Mouse (Mus musculus) thymus, adult 2 months (tissue): Measurements from ENCODE around the gene Gclc. TPM values are rescaled to one million over a fixed set of nuclear protein-coding genes. Genes with fewer than 3 reads are reported as not detected.

Experiments used
- DNase-seq: peaks from one replicate; pipeline ENCODE4 v3.0.0; 2021
- H3K27ac ChIP-seq: fragments of 200-500 bp; 2 replicates; pipeline ENCODE4 v1.5.1; 2012; ENCODE audit warnings: low read length, control low read depth; ENCODE audit not compliant: control insufficient read depth, insufficient read depth
- H3K27me3 ChIP-seq: fragments of 200-500 bp; 2 replicates; pipeline ENCODE4 v1.6.1; 2012; ENCODE audit warnings: mild to moderate bottlenecking, low read length, moderate library complexity, mixed read lengths; ENCODE audit not compliant: control insufficient read depth, insufficient read depth
- H3K36me3 ChIP-seq: fragments of 200-500 bp; 2 replicates; pipeline ENCODE4 v1.6.1; 2012; ENCODE audit warnings: mild to moderate bottlenecking, low read length, moderate library complexity; ENCODE audit not compliant: control insufficient read depth, insufficient read depth
- H3K4me1 ChIP-seq: fragments of 200-500 bp; replicated peaks from 2 replicates; pipeline ENCODE4 v1.6.1; 2012; ENCODE audit warnings: low read length; ENCODE audit not compliant: control insufficient read depth, insufficient read depth
- H3K4me3 ChIP-seq: fragments of 200-500 bp; 2 replicates; pipeline ENCODE4 v1.5.1; 2012; ENCODE audit warnings: mild to moderate bottlenecking, low read length, control low read depth, moderate library complexity; ENCODE audit not compliant: control insufficient read depth, insufficient read depth
- CTCF ChIP-seq: fragments of 200-500 bp; IDR thresholded peaks from 2 replicates; pipeline ENCODE4 v1.5.1; 2012; ENCODE audit warnings: mild to moderate bottlenecking, control low read depth, low read length, moderate library complexity, borderline replicate concordance; ENCODE audit not compliant: control insufficient read depth, poor library complexity, insufficient read depth; ENCODE audit errors: extremely low read depth
- POLR2A ChIP-seq: fragments of 200-500 bp; IDR thresholded peaks from 2 replicates; pipeline ENCODE4 v1.6.1; 2012; ENCODE audit warnings: mild to moderate bottlenecking, low read length, control low read depth, moderate library complexity; ENCODE audit not compliant: control insufficient read depth, poor library complexity, insufficient read depth; ENCODE audit errors: extremely low read depth
- WGBS: fragments of 180-500 bp; shearing (Covaris S2); methylation state at CpG from one replicate; pipeline ENCODE4 v1.1.7; 2018; 5-methylcytosine and 5-hydroxymethylcytosine counted together
- polyA plus RNA-seq: library from polyadenylated mRNA; depleted of rRNA; stranded (reverse); fragments of >200 nt; gene quantifications from 2 replicates; pipeline ENCODE4 v1.2.3, GENCODE M21; 2012

The Gclc gene
- polyA plus RNA-seq, 1 experiment = 24.7 TPM

GRCm38 (mm10) chr9:77789615-77790348, 35.4 kb downstream of the Gclc start:
- no peak for DNase-seq
- H3K4me1 ChIP-seq = no peaks in the 10 kb centered on the region
- H3K27ac ChIP-seq = no peak overlapping the region
- no peak overlapping the region for H3K4me3 ChIP-seq
- TF ChIP-seq POLR2A (no peak), CTCF (no peak)
- no peaks in the 10 kb centered on the region for H3K27me3 ChIP-seq
- WGBS = 93% methylated on average over 12 of the region's 12 CpGs
- H3K36me3 ChIP-seq = peaks cover 55% of the 10 kb centered on the region

DNA sequence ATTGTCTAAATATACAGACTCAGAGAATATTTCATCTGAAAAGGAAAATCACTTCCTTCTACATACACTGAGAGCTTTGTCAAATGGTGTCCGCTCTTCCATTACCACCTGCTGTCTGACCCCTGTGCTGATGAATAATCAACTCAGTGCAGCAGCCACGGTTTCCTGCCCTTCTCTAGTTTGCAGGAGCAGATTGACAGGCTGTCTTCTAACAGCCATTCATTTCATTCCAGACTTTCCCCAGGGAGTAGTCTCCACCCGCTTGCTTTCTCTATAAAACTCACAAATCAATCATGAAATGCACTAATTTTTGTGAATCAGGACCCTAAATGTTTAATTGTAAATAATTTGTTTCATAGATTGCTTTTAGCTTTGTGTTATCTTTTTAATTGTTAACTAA, 39.5 kb downstream of the Gclc start:
- no peaks in the 10 kb centered on the region for H3K4me1 ChIP-seq
- TF ChIP-seq CTCF = no peak
- no peak for TF ChIP-seq POLR2A
- peaks cover 17% of the 10 kb centered on the region for H3K36me3 ChIP-seq
- no peak overlapping the region for H3K27ac ChIP-seq
- no peaks in the 10 kb centered on the region for H3K27me3 ChIP-seq
- 85% methylated on average over 3 of the region's 3 CpGs for WGBS
- no peak overlapping the region for H3K4me3 ChIP-seq
- no peak for DNase-seq

DNA sequence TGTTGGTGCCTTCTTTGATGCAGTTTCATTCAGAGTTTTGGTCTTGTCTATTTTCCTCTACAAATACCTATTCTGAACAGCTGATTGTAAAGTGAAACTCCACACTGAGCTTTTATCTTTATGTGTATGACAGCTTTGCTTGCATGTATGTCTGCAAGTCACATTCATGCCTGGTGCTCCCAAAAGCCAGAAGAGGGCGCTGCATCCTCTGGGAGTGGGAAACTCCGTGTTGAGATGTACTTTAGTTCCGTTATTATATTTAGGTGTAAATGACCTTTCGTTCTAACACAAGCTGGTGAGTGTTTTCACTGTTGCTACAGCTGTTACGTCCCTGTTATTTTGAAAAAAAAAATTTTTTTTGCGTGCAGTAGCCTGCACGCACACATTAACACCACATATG, 48.1 kb downstream of the Gclc start:
- Histone ChIP-seq H3K27me3 (no peaks in the 10 kb centered on the region), H3K4me3 (no peak overlapping the region), H3K36me3 (no peaks in the 10 kb centered on the region), H3K27ac (no peak overlapping the region), H3K4me1 (no peaks in the 10 kb centered on the region)
- TF ChIP-seq POLR2A = no peak
- no peak for TF ChIP-seq CTCF
- WGBS = 66% methylated on average over 7 of the region's 7 CpGs
- DNase-seq = peak; percentile 14

- H3K4me3 ChIP-seq = no peak overlapping the region
- no peaks in the 10 kb centered on the region for H3K36me3 ChIP-seq
- TF ChIP-seq CTCF = no peak
- no peak for TF ChIP-seq POLR2A
- 43% methylated on average over 3 of the region's 3 CpGs for WGBS
- H3K4me1 ChIP-seq = no peaks in the 10 kb centered on the region
- H3K27ac ChIP-seq = no peak overlapping the region
- H3K27me3 ChIP-seq = no peaks in the 10 kb centered on the region
- DNase-seq = no peak
Measured at GRCm38 (mm10) chr9:77806426-77806825, 52.1 kb downstream of the Gclc start.

- H3K36me3 ChIP-seq = no peaks in the 10 kb centered on the region
- no peaks in the 10 kb centered on the region for H3K27me3 ChIP-seq
- no peak for TF ChIP-seq POLR2A
- TF ChIP-seq CTCF = no peak
- WGBS = 26% methylated on average over 12 of the region's 12 CpGs
- DNase-seq = peak; percentile 82
- H3K27ac ChIP-seq = no peak overlapping the region
- H3K4me3 ChIP-seq = no peak overlapping the region
- no peaks in the 10 kb centered on the region for H3K4me1 ChIP-seq
Measured at GRCm38 (mm10) chr9:77806842-77807668, 52.7 kb downstream of the Gclc start.

- Histone ChIP-seq H3K27me3 (no peaks in the 10 kb centered on the region), H3K36me3 (no peaks in the 10 kb centered on the region), H3K4me1 (no peaks in the 10 kb centered on the region), H3K4me3 (no peak overlapping the region), H3K27ac (no peak overlapping the region)
- DNase-seq = no peak
- 82% methylated on average over 6 of the region's 6 CpGs for WGBS
- TF ChIP-seq CTCF = no peak
Measured at GRCm38 (mm10) chr9:77808481-77808880, 54.1 kb downstream of the Gclc start.

GRCm38 (mm10) chr9:77818858-77819257, 64.5 kb downstream of the Gclc start:
- no peak for TF ChIP-seq POLR2A
- TF ChIP-seq CTCF = no peak
- no peak overlapping the region for H3K27ac ChIP-seq
- H3K27me3 ChIP-seq = no peaks in the 10 kb centered on the region
- H3K4me3 ChIP-seq = no peak overlapping the region
- DNase-seq = no peak
- H3K36me3 ChIP-seq = no peaks in the 10 kb centered on the region
- no peaks in the 10 kb centered on the region for H3K4me1 ChIP-seq
- 44% methylated on average over 7 of the region's 7 CpGs for WGBS
